Mouse (Mus musculus) ES-E14 (cell line): ENCODE data around the gene Avp. TPM values are rescaled to one million over a fixed set of nuclear protein-coding genes. Genes with fewer than 3 reads are reported as not detected.

Source experiments
- DNase-seq: peaks from one replicate; pipeline ENCODE4 v3.0.0-alpha.2; 2013; ENCODE audit warnings: low read depth, low spot score
- H3K27ac ChIP-seq: 2 replicates; pipeline ENCODE4 v1.5.1; 2012; ENCODE audit warnings: low read depth, mild to moderate bottlenecking, low read length, moderate library complexity, mixed read lengths; ENCODE audit not compliant: poor library complexity, insufficient read depth, severe bottlenecking
- H3K36me3 ChIP-seq: 2 replicates; pipeline ENCODE4 v1.6.1; 2012; ENCODE audit warnings: mild to moderate bottlenecking, low read length, moderate library complexity, mixed read lengths; ENCODE audit not compliant: control insufficient read depth, poor library complexity, insufficient read depth, severe bottlenecking
- H3K4me1 ChIP-seq, 2 experiments: fragments of 150-350 bp in 1 of 2; sonication (generic) in 1 of 2; 2 replicates each; pipeline ENCODE4 v1.6.1; 2012; ENCODE audit warnings: low read length in 2 of 2, mild to moderate bottlenecking in 1 of 2, mixed read lengths in 1 of 2; ENCODE audit not compliant: control insufficient read depth in 2 of 2, insufficient read depth in 2 of 2, poor library complexity in 1 of 2
- H3K4me3 ChIP-seq, 2 experiments: fragments of 150-350 bp in 1 of 2; sonication (generic) in 1 of 2; 2 replicates each; pipeline ENCODE4 v1.5.1; 2012; ENCODE audit warnings: low read length in 2 of 2, low read depth in 1 of 2, mild to moderate bottlenecking in 1 of 2, mixed read lengths in 1 of 2; ENCODE audit not compliant: insufficient read depth in 1 of 2, poor library complexity in 1 of 2, severe bottlenecking in 1 of 2
- H3K9ac ChIP-seq: 2 replicates; pipeline ENCODE4 v1.6.1; 2012; ENCODE audit warnings: low read depth, mild to moderate bottlenecking, low read length, mixed read lengths; ENCODE audit not compliant: poor library complexity, insufficient read depth, severe bottlenecking
- H3K9me3 ChIP-seq: fragments of 150-350 bp; sonication (generic); 2 replicates; pipeline ENCODE4 v1.6.1; 2012; ENCODE audit warnings: low read depth, mild to moderate bottlenecking, low read length; ENCODE audit not compliant: control insufficient read depth, insufficient read depth
- CHD2 ChIP-seq: IDR thresholded peaks from 2 replicates; pipeline ENCODE4 v1.6.1; 2014; ENCODE audit warnings: mild to moderate bottlenecking, low read depth, low read length, inconsistent platforms
- HCFC1 ChIP-seq: IDR thresholded peaks from 2 replicates; pipeline ENCODE4 v1.6.1; 2012; ENCODE audit warnings: low read length, inconsistent platforms, borderline replicate concordance; ENCODE audit not compliant: insufficient read depth
- MAFK ChIP-seq: IDR thresholded peaks from 2 replicates; pipeline ENCODE4 v1.6.1; 2014; ENCODE audit warnings: mild to moderate bottlenecking, low read depth, low read length, inconsistent platforms; ENCODE audit not compliant: insufficient read depth
- ZC3H11A ChIP-seq: IDR thresholded peaks from 2 replicates; pipeline ENCODE4 v1.6.1; 2012; ENCODE audit warnings: low read depth, mild to moderate bottlenecking, inconsistent platforms, low read length, borderline replicate concordance
- ZNF384 ChIP-seq: IDR thresholded peaks from 2 replicates; pipeline ENCODE4 v1.6.1; 2012; ENCODE audit warnings: low read depth, low read length, inconsistent platforms
- in situ Hi-C, 2 experiments: fragments of 600-800 bp; cut with MboI; formaldehyde crosslinking; loops; one replicate each; pipeline ENCODE4 v1.15.1; 2025; ENCODE audit warnings: low sequenced_read_pairs in 2 of 2, inconsistent platforms in 1 of 2; ENCODE audit not compliant: unreplicated experiment in 2 of 2
- total RNA-seq: library from RNA; depleted of rRNA; stranded (reverse); fragments of 300-350 nt; gene quantifications from 2 replicates; pipeline ENCODE4 v1.2.3, GENCODE M21; 2012; rRNA removed

Gene Avp
- total RNA-seq, 1 experiment = not detected

DNA sequence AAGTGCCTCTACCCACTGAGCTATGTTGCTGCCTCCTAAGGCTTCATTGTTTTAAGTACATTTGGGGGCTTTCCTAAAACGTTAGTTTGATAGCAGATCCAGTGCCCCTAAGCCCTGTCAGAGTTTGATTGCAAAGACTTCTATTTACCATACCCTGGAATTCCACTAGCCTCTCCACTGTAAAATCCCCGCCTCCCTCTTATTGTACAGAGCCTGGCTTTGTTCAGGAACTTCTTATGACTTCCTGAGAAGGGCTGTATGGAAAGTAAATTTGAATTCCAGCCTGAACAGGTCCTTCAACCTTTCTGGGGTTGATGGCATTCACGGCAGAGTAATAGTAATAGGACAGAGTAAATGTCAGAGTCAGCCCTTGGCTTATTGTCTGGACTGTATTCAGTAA lies 45.5 kb downstream of the Avp start:
- no peak for DNase-seq
- H3K4me1 ChIP-seq = no peaks in the 10 kb centered on the region
- H3K9me3 ChIP-seq = no peaks in the 10 kb centered on the region
- H3K4me3 ChIP-seq = no peak overlapping the region
- in situ Hi-C loops = no loop called here
- H3K27ac ChIP-seq = no peak overlapping the region
- peaks cover 7% of the 10 kb centered on the region for H3K36me3 ChIP-seq
- H3K9ac ChIP-seq = no peak overlapping the region
- TF ChIP-seq ZNF384 = no peak
- TF ChIP-seq HCFC1 = no peak
- TF ChIP-seq ZC3H11A = no peak
- TF ChIP-seq MAFK = no peak
- TF ChIP-seq CHD2 = no peak

GRCm38 (mm10) chr2:130535017-130535416 lies 47.3 kb downstream of the Avp start:
- Histone ChIP-seq H3K9me3 (no peaks in the 10 kb centered on the region), H3K9ac (no peak overlapping the region), H3K4me1 (no peaks in the 10 kb centered on the region), H3K4me3 (no peak overlapping the region), H3K27ac (no peak overlapping the region), H3K36me3 (peaks cover 3% of the 10 kb centered on the region)
- TF ChIP-seq ZC3H11A (no peak), HCFC1 (no peak), CHD2 (no peak), ZNF384 (no peak), MAFK (no peak)
- DNase-seq = no peak
- in situ Hi-C loops = no loop called here

DNA sequence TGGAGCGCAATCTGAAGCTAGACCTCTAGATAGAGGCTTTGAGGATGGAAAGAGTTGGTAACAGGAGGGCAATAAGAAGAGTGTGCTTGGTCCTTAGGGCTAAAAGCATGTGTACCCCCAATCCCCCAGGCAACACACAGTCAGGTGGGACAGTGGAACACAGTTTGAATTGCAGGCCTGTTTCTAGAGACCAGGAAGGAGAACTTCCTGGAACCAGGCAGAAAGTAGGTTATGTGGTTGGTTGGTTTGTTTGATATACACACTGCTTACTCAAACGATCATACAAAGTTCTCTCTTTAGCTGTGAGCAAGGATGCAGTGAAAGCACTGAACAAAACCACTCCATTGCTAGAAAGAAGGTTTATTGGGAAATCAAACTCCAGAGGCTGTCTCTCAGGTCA lies 50.2 kb downstream of the Avp start:
- DNase-seq = no peak
- no peak overlapping the region for H3K27ac ChIP-seq
- no peaks in the 10 kb centered on the region for H3K4me1 ChIP-seq
- H3K36me3 ChIP-seq = peaks cover 3% of the 10 kb centered on the region
- TF ChIP-seq ZNF384 (no peak), CHD2 (no peak), ZC3H11A (no peak), HCFC1 (no peak), MAFK (no peak)
- in situ Hi-C loops = no loop called here
- no peaks in the 10 kb centered on the region for H3K9me3 ChIP-seq
- no peak overlapping the region for H3K9ac ChIP-seq
- no peak overlapping the region for H3K4me3 ChIP-seq

Other genes with a start within 250 kb of the Avp start
- 52.2 and 61.2 TPM in 2 replicates for gene Cpxm1, start 185.0 kb downstream of the Avp start, total RNA-seq
- gene Gm28372, start 177.3 kb downstream of the Avp start, total RNA-seq = not detected in 2 replicates
- not detected in 2 replicates for gene 1700020A23Rik, start 177.3 kb downstream of the Avp start, total RNA-seq
- gene Tmem239, start 176.1 kb downstream of the Avp start, total RNA-seq = not detected in 2 replicates
- gene Vps16, start 158.2 kb downstream of the Avp start, total RNA-seq = 111 and 164 TPM in 2 replicates
- gene Pced1a, start 157.9 kb downstream of the Avp start, total RNA-seq = 13.1 and 14.4 TPM in 2 replicates
- gene Ptpra, start 132.3 kb downstream of the Avp start, total RNA-seq = 35.1 and 40.6 TPM in 2 replicates
- 42.6 and 57.0 TPM in 2 replicates for gene Mrps26, start 18.8 kb downstream of the Avp start, total RNA-seq
- gene Oxt, start 6.4 kb downstream of the Avp start, total RNA-seq = 0.45 TPM in 1 of 2 replicates, not detected in the other
- gene Fastkd5, start 47.5 kb upstream of the Avp start, total RNA-seq = 22.0 and 22.2 TPM in 2 replicates
- gene Ubox5, start 47.5 kb upstream of the Avp start, total RNA-seq = 5.0 and 5.8 TPM in 2 replicates
- gene Lzts3, start 60.2 kb upstream of the Avp start, total RNA-seq = 3.4 and 4.4 TPM in 2 replicates
- 60.1 and 62.4 TPM in 2 replicates for gene Ddrgk1, start 82.1 kb upstream of the Avp start, total RNA-seq
- 55.0 and 83.4 TPM in 2 replicates for gene Itpa, start 85.1 kb upstream of the Avp start, total RNA-seq
- 13.0 and 25.0 TPM in 2 replicates for gene Slc4a11, start 115.0 kb upstream of the Avp start, total RNA-seq